Mouse (Mus musculus) layer of hippocampus, postnatal 10 days (tissue): Measurements from ENCODE around the gene Alg5. TPM values are rescaled to one million over a fixed set of nuclear protein-coding genes. Genes with fewer than 3 reads are reported as not detected.
"Not testable (repeated sequence)": the region's sequence is repeated elsewhere in the genome, so short reads cannot be mapped to it uniquely, and the experiment has no call there.

ENCODE experiments used
- DNase-seq, 2 experiments: peaks; one replicate each; pipeline ENCODE4 v3.0.0; 2021; ENCODE audit warnings: low spot score in 2 of 2
- total RNA-seq, 2 experiments: library from RNA; stranded (reverse); gene quantifications; 2 replicates each; pipeline ENCODE4 v1.2.3; 2021

The Alg5 gene
- total RNA-seq, 2 experiments from 2014 or later, result 23.7 to 27.1 TPM

DNA sequence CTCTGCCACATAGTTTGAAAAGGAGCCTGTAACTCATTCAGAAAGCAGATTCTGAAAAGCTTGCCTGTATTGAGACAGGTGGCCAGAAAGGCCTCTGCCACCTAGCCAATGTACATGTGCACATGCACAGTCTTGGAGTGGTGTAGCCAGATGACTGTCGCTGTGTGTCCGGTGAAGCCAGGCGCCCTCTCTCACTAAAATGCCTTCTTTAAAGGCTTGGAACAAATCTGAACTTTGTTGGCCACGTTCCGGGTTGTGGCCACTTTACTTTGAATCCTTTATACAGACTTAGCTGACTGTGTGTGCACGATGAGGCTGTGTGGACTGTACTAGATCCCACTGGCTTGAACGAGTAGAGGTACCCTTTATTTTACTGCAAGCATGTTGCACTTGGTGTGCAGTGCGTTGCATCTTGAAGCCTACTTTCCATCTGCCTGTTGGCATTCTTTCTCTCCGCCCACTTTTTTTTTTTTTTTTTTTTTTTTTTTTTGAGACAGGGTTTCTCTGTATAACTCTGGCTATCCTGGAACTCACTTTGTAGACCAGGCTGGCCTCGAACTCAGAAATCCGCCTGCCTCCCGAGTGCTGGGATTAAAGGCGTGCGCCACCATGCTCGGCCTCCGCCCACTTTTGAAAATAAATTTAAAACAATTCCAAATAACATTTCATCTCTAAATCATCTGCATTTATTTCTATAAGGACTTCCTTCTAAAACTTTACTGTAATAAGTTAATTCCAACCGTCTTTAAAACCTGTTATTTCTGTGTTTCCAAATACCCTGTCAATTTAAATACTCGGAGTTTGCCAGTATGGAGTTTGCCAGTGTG lies 975 bp downstream of the Alg5 start:
- DNase-seq, result peak; percentile 29 to 39

- DNase-seq, result no peak
Measured at GRCm38 (mm10) chr3:54737317-54737716, 2.0 kb downstream of the Alg5 start.

DNA sequence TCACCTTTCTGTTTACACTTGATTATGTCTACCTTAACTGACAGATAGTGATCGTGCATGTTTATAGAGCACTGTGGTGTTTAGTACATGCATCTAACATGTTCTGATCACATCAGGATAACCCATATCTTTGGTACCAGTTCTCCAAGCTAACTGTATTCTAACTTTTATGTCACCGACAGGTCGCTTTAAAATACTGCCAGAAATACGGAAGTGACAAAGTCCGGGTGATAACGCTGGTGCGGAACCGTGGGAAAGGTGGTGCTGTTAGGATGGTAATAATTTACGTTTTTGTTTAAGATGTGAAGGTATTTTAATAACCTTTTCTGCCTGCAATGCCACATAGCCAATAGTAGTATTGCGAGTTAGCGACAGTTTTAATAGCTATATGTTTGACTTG lies 6.6 kb downstream of the Alg5 start:
- no peak for DNase-seq

DNA sequence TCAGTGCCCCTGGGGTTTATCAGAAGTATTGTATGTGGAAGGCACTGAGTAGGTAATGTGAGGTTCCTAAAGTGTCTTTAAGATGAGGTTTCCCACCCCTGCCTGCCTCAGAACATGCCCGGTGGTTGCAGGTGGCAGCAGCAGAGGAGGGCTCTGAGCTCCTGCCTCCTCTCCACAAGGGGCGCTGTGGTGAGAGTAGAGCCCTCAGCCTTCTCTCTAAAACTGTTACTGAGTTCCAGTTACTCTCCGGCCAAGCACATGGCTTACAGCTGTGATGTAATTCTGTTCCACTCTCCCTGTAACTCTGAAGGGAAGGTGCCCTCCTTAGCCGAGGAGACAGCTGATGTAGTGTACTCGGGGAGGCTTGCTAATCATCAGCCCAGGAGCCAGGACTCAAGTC lies 10.5 kb downstream of the Alg5 start:
- peak; percentile 29 to 42 for DNase-seq

DNA sequence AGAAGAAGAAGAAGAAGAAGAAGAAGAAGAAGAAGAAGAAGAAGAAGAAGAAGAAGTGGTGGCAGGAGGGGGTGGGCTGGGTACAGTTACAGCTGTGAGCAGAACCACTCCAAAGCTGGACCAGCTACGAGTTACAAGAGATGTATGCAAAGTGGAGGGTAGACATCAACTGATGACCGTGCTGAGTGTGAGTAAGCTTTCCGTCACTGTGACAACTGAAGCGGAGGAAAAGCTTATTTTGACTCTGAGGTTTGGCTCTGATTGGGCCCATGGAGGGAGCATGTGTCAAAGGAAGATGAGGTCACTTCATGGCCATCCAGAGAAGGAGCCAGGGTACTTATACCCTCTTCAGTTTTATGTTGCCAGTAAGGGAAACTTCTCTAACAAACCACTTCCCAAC lies 18.1 kb downstream of the Alg5 start:
- DNase-seq, result no peak

GRCm38 (mm10) chr3:54755145-54756041 lies 20.1 kb downstream of the Alg5 start, which contains the start of gene Smad9:
Gene Smad9, plus strand, starts transcription at chr3:54755582.
- DNase-seq, result peak; percentile 42 to 61

DNA sequence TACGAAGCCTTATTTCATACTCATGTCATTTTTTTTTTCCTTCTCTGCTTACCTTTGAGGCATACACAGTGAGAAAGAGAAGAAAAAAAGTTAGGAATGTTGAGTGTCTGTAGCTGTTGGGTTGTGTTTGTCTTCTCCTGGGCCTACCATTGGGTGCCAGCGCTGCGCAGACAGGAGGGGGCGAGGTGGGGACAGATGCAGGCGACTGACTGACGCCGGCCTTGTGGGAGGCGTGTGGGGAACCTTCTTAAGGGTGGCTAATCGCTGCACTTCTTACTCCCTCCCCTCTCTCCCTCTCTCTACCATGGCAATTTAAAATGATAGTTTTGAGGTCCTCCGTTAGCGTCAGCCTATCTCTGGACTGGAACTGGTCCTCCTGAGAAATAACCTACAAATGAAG lies 20.7 kb downstream of the Alg5 start:
- DNase-seq, result peak; percentile 16 to 24

DNA sequence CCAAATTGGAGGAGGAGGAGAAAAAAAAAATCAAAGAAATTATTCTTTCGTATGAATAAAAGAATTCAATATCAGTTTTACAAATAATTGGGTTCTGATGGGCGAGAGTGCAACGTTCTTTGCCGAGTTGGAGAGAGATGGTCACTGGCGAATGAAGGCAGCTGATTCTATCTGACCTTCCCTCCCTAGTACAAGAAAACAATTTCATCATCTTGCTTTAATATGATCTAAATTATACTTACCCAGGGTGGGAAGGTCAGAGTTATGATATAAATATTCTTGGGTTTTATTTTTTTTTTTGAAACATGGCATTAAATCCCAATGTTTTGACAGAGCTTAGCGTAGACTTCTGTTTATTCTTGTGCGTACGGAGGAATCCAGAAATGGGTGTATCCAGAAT lies 22.1 kb downstream of the Alg5 start:
- no peak for DNase-seq

GRCm38 (mm10) chr3:54759211-54759610 lies 23.9 kb downstream of the Alg5 start:
- no peak for DNase-seq

DNA sequence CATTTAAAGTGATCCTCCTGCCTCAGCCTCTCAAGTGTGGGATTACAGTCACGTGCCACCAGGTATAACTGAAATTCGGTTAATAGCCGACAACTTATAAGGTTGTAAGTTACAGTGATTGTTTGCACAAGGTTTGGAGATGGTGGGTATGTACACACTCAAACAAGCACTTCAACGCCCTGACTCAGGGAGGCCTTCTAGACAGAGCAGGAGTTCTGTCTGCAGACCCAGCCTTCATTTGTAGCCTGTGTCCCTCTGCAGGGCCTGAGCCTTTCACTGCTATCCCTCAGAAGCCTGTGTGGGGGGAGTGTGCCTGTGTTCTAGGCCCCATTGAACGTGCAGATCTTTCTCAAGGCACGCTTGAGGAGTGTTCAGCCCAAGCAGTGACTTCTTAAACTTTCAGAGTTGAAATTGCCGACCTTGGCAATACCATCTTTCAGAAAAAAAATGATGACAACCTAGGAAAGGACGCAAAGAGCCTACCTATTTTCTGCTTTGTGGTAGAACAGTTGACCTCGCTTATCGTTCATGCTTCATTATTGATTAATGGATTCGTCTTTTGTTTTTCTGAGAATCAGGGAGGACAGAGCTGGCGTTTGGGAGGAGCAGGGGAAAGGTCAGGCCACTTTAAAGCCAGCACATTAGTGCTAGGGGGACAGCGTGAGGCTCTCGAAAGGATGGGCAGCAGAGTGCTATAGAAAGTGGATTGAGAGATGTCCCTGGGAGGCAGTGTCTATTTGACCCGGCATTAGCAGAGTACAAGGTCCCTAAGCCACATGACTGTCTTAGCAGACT lies 25.2 kb downstream of the Alg5 start:
- DNase-seq, result no peak

GRCm38 (mm10) chr3:54761258-54761657 lies 25.9 kb downstream of the Alg5 start:
- no peak for DNase-seq

DNA sequence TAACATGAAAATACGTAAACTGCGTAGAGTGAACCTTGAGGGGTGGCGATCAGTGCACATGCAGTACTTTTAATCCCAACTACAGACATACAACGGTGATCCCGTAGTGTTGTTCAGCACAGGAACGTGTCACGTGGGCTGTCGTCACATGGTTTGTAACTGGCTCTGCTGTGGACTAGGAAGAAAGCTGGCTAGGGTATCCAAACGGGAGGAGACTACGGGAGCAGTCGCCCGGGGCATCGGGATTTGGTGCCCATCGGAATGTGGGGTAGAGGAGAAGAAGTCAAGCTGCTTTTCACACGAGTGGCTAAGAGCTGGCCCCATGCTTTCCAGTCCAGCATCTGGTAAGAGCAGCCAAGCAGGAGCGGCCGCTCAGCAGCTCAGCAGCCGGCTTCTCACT lies 29.1 kb downstream of the Alg5 start:
- DNase-seq, result peak; percentile 46 to 49

- DNase-seq, result not testable (repeated sequence)
Measured at GRCm38 (mm10) chr3:54765521-54765920, 30.2 kb downstream of the Alg5 start.

- DNase-seq, result no peak
Measured at GRCm38 (mm10) chr3:54766034-54766433, 30.7 kb downstream of the Alg5 start.

- no peak for DNase-seq
Measured at GRCm38 (mm10) chr3:54766811-54767210, 31.5 kb downstream of the Alg5 start.

- DNase-seq, result no peak
Measured at GRCm38 (mm10) chr3:54768592-54768991, 33.3 kb downstream of the Alg5 start.

GRCm38 (mm10) chr3:54769349-54770275 lies 34.3 kb downstream of the Alg5 start:
- DNase-seq, result no peak

DNA sequence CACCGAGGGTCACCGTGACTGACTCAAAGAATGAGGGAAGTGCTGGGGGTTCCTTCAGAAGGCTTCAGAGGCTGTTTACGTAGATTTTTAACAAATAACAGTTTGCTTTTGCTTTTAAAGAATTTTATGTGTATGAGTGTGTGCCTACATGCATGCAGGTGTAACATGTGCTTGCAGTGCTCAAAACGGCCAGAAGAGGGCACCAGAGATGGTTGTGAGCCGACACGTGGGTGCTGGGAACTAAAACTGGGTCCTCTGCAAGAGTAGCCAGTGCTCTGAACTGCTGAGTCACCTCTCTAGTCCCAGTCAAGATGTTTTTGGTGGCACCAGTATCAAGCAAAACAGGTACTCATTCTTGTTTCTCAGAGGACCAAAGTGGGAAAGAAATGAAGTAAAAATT lies 38.3 kb downstream of the Alg5 start:
- DNase-seq, result no peak

GRCm38 (mm10) chr3:54775989-54776631 lies 40.8 kb downstream of the Alg5 start:
- no peak for DNase-seq

GRCm38 (mm10) chr3:54790601-54791000 lies 55.3 kb downstream of the Alg5 start:
- DNase-seq, result no peak
